Comparison of ENCODE assay signal across 9 mouse cellular contexts in genomic region chr1:172247679-172248078, GRCm38 (mm10). TPM values are rescaled to one million over a fixed set of nuclear protein-coding genes. Genes with fewer than 3 reads are reported as not detected.
DNase-seq lines count a peak whose midpoint lies in the region; ATAC-seq and TF ChIP-seq lines count a peak whose summit lies in the region.
"Had no signal": no experiment of that assay in that cellular context is flagged by ENCODE, and none has a peak within 500 bp of the region (broad histone marks: within the 10 kb centered on the region; RNA-seq: fewer than 3 reads in every experiment).

No protein-coding gene starts in this region.

- peak; percentile 61 for DNase-seq in hindbrain, embryonic 10.5 days (ENCODE audit: low spot score)
- DNase-seq in ES-E14 (ENCODE audit: low read depth, low spot score): peak; percentile 24
- peak; percentile 51 for DNase-seq in embryonic facial prominence, embryonic 14.5 days (ENCODE audit: low spot score)
- peak; percentile 35 for DNase-seq in mesoderm, embryonic 11.5 days (ENCODE audit: low read depth, low spot score)
- DNase-seq in thymus, postnatal 4 days: peak; percentile 75

- H3K36me3 ChIP-seq in hindbrain, embryonic 10.5 days: no peaks in the 10 kb centered on the region
- no peaks in the 10 kb centered on the region for H3K36me3 ChIP-seq in hindbrain, embryonic 13.5 days
- no peaks in the 10 kb centered on the region for H3K36me3 ChIP-seq in ES-E14 (ENCODE audit: control insufficient read depth, insufficient read depth, low read length, poor library complexity, severe bottlenecking)
- H3K36me3 ChIP-seq in embryonic facial prominence, embryonic 14.5 days (ENCODE audit: control insufficient read depth, insufficient read depth, low read length): no peaks in the 10 kb centered on the region

- no peak for ATAC-seq in hindbrain, embryonic 13.5 days (ENCODE audit: low FRiP score)
- ATAC-seq in embryonic facial prominence, embryonic 14.5 days (ENCODE audit: low read depth): peak; percentile 75
- ATAC-seq in inflammation-experienced regulatory T-cells, adult 6 months: peak; percentile 46
- ATAC-seq in cerebellum, adult (ENCODE audit: insufficient number of reproducible peaks, low FRiP score, low TSS enrichment): no peak

- H3K4me2 ChIP-seq in hindbrain, embryonic 13.5 days: no peak overlapping the region
- H3K4me2 ChIP-seq in embryonic facial prominence, embryonic 14.5 days (ENCODE audit: low read depth, low read length): no peak overlapping the region

- peaks cover 29% of the 10 kb centered on the region for H3K4me1 ChIP-seq in hindbrain, embryonic 10.5 days (replicated peaks)
- peaks cover 12% of the 10 kb centered on the region for H3K4me1 ChIP-seq in hindbrain, embryonic 13.5 days (replicated peaks)
- peaks cover 2 to 6% of the 10 kb centered on the region in 2 experiments; a peak in 2 of 4 replicates for H3K4me1 ChIP-seq in ES-E14 (ENCODE audit: control insufficient read depth in 2 of 2, insufficient read depth in 2 of 2, low read length in 2 of 2, poor library complexity in 1 of 2)
- H3K4me1 ChIP-seq in embryonic facial prominence, embryonic 14.5 days (ENCODE audit: control insufficient read depth, insufficient read depth, low read length): peaks cover 5% of the 10 kb centered on the region; the same call in 1 of the 2 replicates

- in situ Hi-C loops in ES-E14 (cut with MboI; ENCODE audit: low sequenced_read_pairs in 2 of 2, unreplicated experiment in 2 of 2): no loop called here

- peaks cover 41% of the 10 kb centered on the region for H3K27me3 ChIP-seq in hindbrain, embryonic 10.5 days (ENCODE audit: insufficient read depth, poor library complexity, severe bottlenecking)
- H3K27me3 ChIP-seq in hindbrain, embryonic 13.5 days: 0 out of 2 replicates have a peak, but pooled peaks cover 12% of the 10 kb centered on the region
- peaks cover 12% of the 10 kb centered on the region for H3K27me3 ChIP-seq in embryonic facial prominence, embryonic 14.5 days (replicated peaks; ENCODE audit: control insufficient read depth, insufficient read depth, low read length)

- peak overlapping the region; percentile 57; the same call in 1 of the 2 replicates for H3K27ac ChIP-seq in hindbrain, embryonic 10.5 days
- no peak overlapping the region for H3K27ac ChIP-seq in hindbrain, embryonic 13.5 days
- no peak overlapping the region for H3K27ac ChIP-seq in ES-E14 (ENCODE audit: insufficient read depth, low read depth, low read length, poor library complexity, severe bottlenecking)
- no peak overlapping the region for H3K27ac ChIP-seq in embryonic facial prominence, embryonic 14.5 days (replicated peaks; ENCODE audit: low read depth, low read length)

- no peaks in the 10 kb centered on the region for H3K9me3 ChIP-seq in hindbrain, embryonic 10.5 days
- H3K9me3 ChIP-seq in hindbrain, embryonic 13.5 days: no peaks in the 10 kb centered on the region
- H3K9me3 ChIP-seq in ES-E14 (ENCODE audit: control insufficient read depth, insufficient read depth, low read depth, low read length): no peaks in the 10 kb centered on the region
- no peaks in the 10 kb centered on the region for H3K9me3 ChIP-seq in embryonic facial prominence, embryonic 14.5 days (ENCODE audit: control insufficient read depth, low read length)

- H3K4me3 ChIP-seq in hindbrain, embryonic 10.5 days: no peak overlapping the region
- H3K4me3 ChIP-seq in hindbrain, embryonic 13.5 days: no peak overlapping the region
- H3K4me3 ChIP-seq in ES-E14 (ENCODE audit: insufficient read depth in 1 of 2, low read depth in 1 of 2, low read length in 2 of 2, poor library complexity in 1 of 2, severe bottlenecking in 1 of 2): no peak overlapping the region
- no peak overlapping the region for H3K4me3 ChIP-seq in embryonic facial prominence, embryonic 14.5 days (ENCODE audit: low read depth, low read length)
- H3K4me3 ChIP-seq: megakaryocyte, embryonic 14.5 days had no signal

- WGBS in hindbrain, embryonic 10.5 days: 58% methylated on average over 2 of the region's 2 CpGs
- WGBS in hindbrain, embryonic 13.5 days: 41% methylated on average over 2 of the region's 2 CpGs
- 37% methylated on average over 2 of the region's 2 CpGs for WGBS in embryonic facial prominence, embryonic 14.5 days

- no peak overlapping the region for H3K9ac ChIP-seq in hindbrain, embryonic 13.5 days
- H3K9ac ChIP-seq in ES-E14 (ENCODE audit: insufficient read depth, low read depth, low read length, poor library complexity, severe bottlenecking): no peak overlapping the region
- H3K9ac ChIP-seq in embryonic facial prominence, embryonic 14.5 days (ENCODE audit: low read depth, low read length): no peak overlapping the region

TF ChIP-seq in ES-E14, 5 proteins besides CTCF, POLR2A, EP300 and RAD21:
- TF ChIP-seq HCFC1 (IDR thresholded peaks at IDR 0.05; ENCODE audit: borderline replicate concordance, insufficient read depth, low read length) (no peak), ZC3H11A (IDR thresholded peaks at IDR 0.05; ENCODE audit: borderline replicate concordance, low read depth, low read length) (peak; percentile 9; the same call in 1 of the 2 replicates)
TF ChIP-seq in ES-E14: peak in this region for 1.

RNA-seq across cellular contexts. Expression of gene Atp1a4, which starts 10.5 kb away (rescaled TPM):
- not detected in 2 replicates for polyA plus RNA-seq in hindbrain, embryonic 10.5 days (2016; fragmentation: Nextera tagmentation; extraction: Ambion mirVana)
- 0.06 TPM in 1 of 2 replicates, not detected in the other for polyA plus RNA-seq in hindbrain, embryonic 13.5 days (2015; fragmentation: Nextera tagmentation; extraction: Ambion mirVana)
- total RNA-seq in ES-E14 (2012; rRNA removed): 1.5 and 2.2 TPM in 2 replicates
- 0.05 TPM in 1 of 2 replicates, not detected in the other for polyA plus RNA-seq in embryonic facial prominence, embryonic 14.5 days (2014; fragmentation: Nextera tagmentation; extraction: Ambion mirVana)
- not detected for polyA plus RNA-seq in inflammation-experienced regulatory T-cells, adult 6 months (2017; shearing (Covaris generic))

RNA-seq across cellular contexts. Expression of gene Igsf8, which starts 13.8 kb away (rescaled TPM):
- 63.5 and 142 TPM in 2 replicates for polyA plus RNA-seq in hindbrain, embryonic 10.5 days (2016; fragmentation: Nextera tagmentation; extraction: Ambion mirVana)
- polyA plus RNA-seq in hindbrain, embryonic 13.5 days (2015; fragmentation: Nextera tagmentation; extraction: Ambion mirVana): 104 and 112 TPM in 2 replicates
- total RNA-seq in ES-E14 (2012; rRNA removed): 43.5 and 108 TPM in 2 replicates
- polyA plus RNA-seq in embryonic facial prominence, embryonic 14.5 days (2014; fragmentation: Nextera tagmentation; extraction: Ambion mirVana): 57.2 and 60.4 TPM in 2 replicates
- 1 to 10 TPM; 3.8 to 5.4 (median 5.2) TPM for polyA plus RNA-seq in inflammation-experienced regulatory T-cells, adult 6 months (2017; shearing (Covaris generic))

RNA-seq across cellular contexts. Expression of gene Casq1, which starts 28.0 kb away (rescaled TPM):
- 1.3 and 2.0 TPM in 2 replicates for polyA plus RNA-seq in hindbrain, embryonic 10.5 days (2016; fragmentation: Nextera tagmentation; extraction: Ambion mirVana)
- polyA plus RNA-seq in hindbrain, embryonic 13.5 days (2015; fragmentation: Nextera tagmentation; extraction: Ambion mirVana): 2.3 and 2.4 TPM in 2 replicates
- total RNA-seq in ES-E14 (2012; rRNA removed): 1.8 and 2.4 TPM in 2 replicates
- polyA plus RNA-seq in embryonic facial prominence, embryonic 14.5 days (2014; fragmentation: Nextera tagmentation; extraction: Ambion mirVana): 39.4 and 74.3 TPM in 2 replicates
- polyA plus RNA-seq in inflammation-experienced regulatory T-cells, adult 6 months (2017; shearing (Covaris generic)): not detected

RNA-seq across cellular contexts. Expression of gene Pea15a, which starts 41.1 kb away (rescaled TPM):
- polyA plus RNA-seq in hindbrain, embryonic 10.5 days (2016; fragmentation: Nextera tagmentation; extraction: Ambion mirVana): 295 and 370 TPM in 2 replicates
- polyA plus RNA-seq in hindbrain, embryonic 13.5 days (2015; fragmentation: Nextera tagmentation; extraction: Ambion mirVana): 400 and 410 TPM in 2 replicates
- total RNA-seq in ES-E14 (2012; rRNA removed): 13.3 and 21.3 TPM in 2 replicates
- 149 and 150 TPM in 2 replicates for polyA plus RNA-seq in embryonic facial prominence, embryonic 14.5 days (2014; fragmentation: Nextera tagmentation; extraction: Ambion mirVana)
- 10 to 100 TPM; 46.0 to 50.6 (median 47.6) TPM for polyA plus RNA-seq in inflammation-experienced regulatory T-cells, adult 6 months (2017; shearing (Covaris generic))

RNA-seq across cellular contexts. Expression of gene Atp1a2, which starts 50.2 kb away (rescaled TPM):
- polyA plus RNA-seq in hindbrain, embryonic 10.5 days (2016; fragmentation: Nextera tagmentation; extraction: Ambion mirVana): 2.1 and 2.3 TPM in 2 replicates
- polyA plus RNA-seq in hindbrain, embryonic 13.5 days (2015; fragmentation: Nextera tagmentation; extraction: Ambion mirVana): 41.5 and 42.3 TPM in 2 replicates
- total RNA-seq in ES-E14 (2012; rRNA removed): 0.31 and 0.48 TPM in 2 replicates
- 5.6 and 6.2 TPM in 2 replicates for polyA plus RNA-seq in embryonic facial prominence, embryonic 14.5 days (2014; fragmentation: Nextera tagmentation; extraction: Ambion mirVana)
- under 1 TPM in 2 of 3 experiments, not detected in 1; 0.12 to 0.52 TPM for polyA plus RNA-seq in inflammation-experienced regulatory T-cells, adult 6 months (2017; shearing (Covaris generic))

Comparison
In these comparisons a context has a peak if more than half of its experiments do, and no peak if none do; other contexts are left out.
1. DNase-seq: peak in every context shown above with its lines; median percentile 75 in thymus, postnatal 4 days; 61 in hindbrain, embryonic 10.5 days; 51 in embryonic facial prominence, embryonic 14.5 days; 35 in mesoderm, embryonic 11.5 days; 24 in ES-E14.
2. ATAC-seq: peak in embryonic facial prominence, embryonic 14.5 days (single experiment) and inflammation-experienced regulatory T-cells, adult 6 months (single experiment); none in hindbrain, embryonic 13.5 days (single experiment) and cerebellum, adult (single experiment).
3. RNA of gene Casq1, which starts 28.0 kb away (polyA plus RNA-seq): 39.4 to 74.3 TPM in embryonic facial prominence, embryonic 14.5 days; 2.3 to 2.4 TPM in hindbrain, embryonic 13.5 days, 1.3 to 2.0 TPM in hindbrain, embryonic 10.5 days and not detected in inflammation-experienced regulatory T-cells, adult 6 months; every median in the first group is over 10 times any median in the second.